Mouse (Mus musculus) stomach, embryonic 15.5 days (tissue): ENCODE results near the gene Mrpl1. TPM values are rescaled to one million over a fixed set of nuclear protein-coding genes. Genes with fewer than 3 reads are reported as not detected.

ENCODE experiments used
- ATAC-seq: fragments of 200-750 bp; cut with Nextera tagmentation; 2 replicates; pipeline ENCODE4 v1.8.0; 2017; ENCODE audit warnings: low read depth, moderate number of reproducible peaks, moderate TSS enrichment; ENCODE audit not compliant: insufficient read depth, low FRiP score
- H3K27ac ChIP-seq: fragments of 300-500 bp; sonication (generic); 2 replicates; pipeline ENCODE4 v1.5.1; 2015; ENCODE audit warnings: mild to moderate bottlenecking, inconsistent platforms
- H3K27me3 ChIP-seq: fragments of 300-500 bp; sonication (generic); replicated peaks from 2 replicates; pipeline ENCODE4 v1.6.1; 2015; ENCODE audit warnings: inconsistent platforms
- H3K36me3 ChIP-seq: fragments of 300-500 bp; sonication (generic); 2 replicates; pipeline ENCODE4 v1.6.1; 2015; ENCODE audit warnings: inconsistent platforms
- H3K4me1 ChIP-seq: fragments of 300-500 bp; sonication (generic); 2 replicates; pipeline ENCODE4 v1.6.1; 2015; ENCODE audit warnings: inconsistent platforms
- H3K4me2 ChIP-seq: fragments of 300-500 bp; sonication (generic); 2 replicates; pipeline ENCODE4 v1.6.1; 2015; ENCODE audit warnings: mild to moderate bottlenecking, inconsistent platforms
- H3K4me3 ChIP-seq: fragments of 300-500 bp; sonication (generic); replicated peaks from 2 replicates; pipeline ENCODE4 v1.5.1; 2015; ENCODE audit warnings: inconsistent platforms
- H3K9ac ChIP-seq: fragments of 300-500 bp; sonication (generic); 2 replicates; pipeline ENCODE4 v1.6.1; 2015; ENCODE audit warnings: inconsistent platforms
- H3K9me3 ChIP-seq: fragments of 300-500 bp; sonication (generic); 2 replicates; pipeline ENCODE4 v1.6.1; 2016; ENCODE audit warnings: inconsistent platforms
- WGBS: fragments of 180-500 bp; shearing (Covaris S2); methylation state at CpG from one replicate; pipeline ENCODE4 v1.1.7; 2015; 5-methylcytosine and 5-hydroxymethylcytosine counted together
- polyA plus RNA-seq: library from polyadenylated mRNA; unstranded; fragments of >200 nt; fragmentation: Nextera tagmentation; extraction: Ambion mirVana; gene quantifications from 2 replicates; pipeline ENCODE4 v1.2.1, GENCODE M21; 2015

Gene Mrpl1
- polyA plus RNA-seq, 1 experiment from 2014 or later = 21.4 TPM

GRCm38 (mm10) chr5:96176879-96177358 lies 32.4 kb upstream of the Mrpl1 start:
- ATAC-seq = no peak
- 69% methylated on average over 11 of the region's 11 CpGs for WGBS
- Histone ChIP-seq H3K4me2 (no peak overlapping the region), H3K9ac (no peak overlapping the region), H3K4me1 (no peaks in the 10 kb centered on the region), H3K27ac (no peak overlapping the region), H3K36me3 (no peaks in the 10 kb centered on the region), H3K27me3 (no peaks in the 10 kb centered on the region), H3K4me3 (no peak overlapping the region), H3K9me3 (no peaks in the 10 kb centered on the region)

- no peaks in the 10 kb centered on the region for H3K4me1 ChIP-seq
- H3K27ac ChIP-seq = no peak overlapping the region
- no peak overlapping the region for H3K4me2 ChIP-seq
- 58% methylated on average over 2 of the region's 2 CpGs for WGBS
- H3K27me3 ChIP-seq = no peaks in the 10 kb centered on the region
- ATAC-seq = no peak
- H3K4me3 ChIP-seq = no peak overlapping the region
- H3K36me3 ChIP-seq = no peaks in the 10 kb centered on the region
- no peaks in the 10 kb centered on the region for H3K9me3 ChIP-seq
- H3K9ac ChIP-seq = no peak overlapping the region
These were observed 26.1 kb upstream of the Mrpl1 start for GRCm38 (mm10) chr5:96183211-96183610.

GRCm38 (mm10) chr5:96183987-96184386 lies 25.3 kb upstream of the Mrpl1 start:
- no peaks in the 10 kb centered on the region for H3K4me1 ChIP-seq
- WGBS = 52% methylated on average over 2 of the region's 2 CpGs
- no peak for ATAC-seq
- H3K4me2 ChIP-seq = no peak overlapping the region
- H3K27ac ChIP-seq = no peak overlapping the region
- H3K4me3 ChIP-seq = no peak overlapping the region
- H3K36me3 ChIP-seq = no peaks in the 10 kb centered on the region
- H3K9ac ChIP-seq = no peak overlapping the region
- no peaks in the 10 kb centered on the region for H3K9me3 ChIP-seq
- no peaks in the 10 kb centered on the region for H3K27me3 ChIP-seq

GRCm38 (mm10) chr5:96189761-96190160 lies 19.5 kb upstream of the Mrpl1 start:
- WGBS = 96% methylated on average over 1 of the region's 1 CpGs
- no peaks in the 10 kb centered on the region for H3K36me3 ChIP-seq
- no peaks in the 10 kb centered on the region for H3K27me3 ChIP-seq
- H3K4me1 ChIP-seq = no peaks in the 10 kb centered on the region
- H3K9ac ChIP-seq = no peak overlapping the region
- no peak overlapping the region for H3K4me2 ChIP-seq
- H3K9me3 ChIP-seq = no peaks in the 10 kb centered on the region
- no peak overlapping the region for H3K4me3 ChIP-seq
- no peak overlapping the region for H3K27ac ChIP-seq
- no peak for ATAC-seq

GRCm38 (mm10) chr5:96191251-96191650 lies 18.0 kb upstream of the Mrpl1 start:
- ATAC-seq = no peak
- no peak overlapping the region for H3K9ac ChIP-seq

GRCm38 (mm10) chr5:96196547-96197052 lies 12.7 kb upstream of the Mrpl1 start:
- no peak overlapping the region for H3K4me3 ChIP-seq
- no peak for ATAC-seq
- H3K36me3 ChIP-seq = no peaks in the 10 kb centered on the region
- H3K27me3 ChIP-seq = no peaks in the 10 kb centered on the region
- H3K27ac ChIP-seq = no peak overlapping the region
- 60% methylated on average over 2 of the region's 2 CpGs for WGBS
- no peak overlapping the region for H3K9ac ChIP-seq
- H3K9me3 ChIP-seq = no peaks in the 10 kb centered on the region
- no peak overlapping the region for H3K4me2 ChIP-seq
- no peaks in the 10 kb centered on the region for H3K4me1 ChIP-seq

More at GRCm38 (mm10) chr5:96191251-96191650, 18.0 kb upstream of the Mrpl1 start:
- H3K36me3 ChIP-seq = no peaks in the 10 kb centered on the region
- H3K27me3 ChIP-seq = no peaks in the 10 kb centered on the region
- WGBS = 47% methylated on average over 4 of the region's 4 CpGs
- no peak overlapping the region for H3K27ac ChIP-seq
- no peaks in the 10 kb centered on the region for H3K4me1 ChIP-seq
- no peak overlapping the region for H3K4me2 ChIP-seq
- no peak overlapping the region for H3K4me3 ChIP-seq
- H3K9me3 ChIP-seq = no peaks in the 10 kb centered on the region

- Histone ChIP-seq H3K27ac (no peak overlapping the region), H3K36me3 (no peaks in the 10 kb centered on the region), H3K4me2 (no peak overlapping the region), H3K4me1 (no peaks in the 10 kb centered on the region), H3K27me3 (no peaks in the 10 kb centered on the region), H3K9ac (no peak overlapping the region), H3K9me3 (no peaks in the 10 kb centered on the region), H3K4me3 (no peak overlapping the region)
- ATAC-seq = no peak
- WGBS = 73% methylated on average over 6 of the region's 6 CpGs
These were observed 11.0 kb upstream of the Mrpl1 start for GRCm38 (mm10) chr5:96198271-96198670.

GRCm38 (mm10) chr5:96200269-96200668 lies 9.0 kb upstream of the Mrpl1 start:
- H3K4me3 ChIP-seq = no peak overlapping the region
- no peaks in the 10 kb centered on the region for H3K4me1 ChIP-seq
- H3K36me3 ChIP-seq = no peaks in the 10 kb centered on the region
- H3K4me2 ChIP-seq = no peak overlapping the region
- H3K9me3 ChIP-seq = no peaks in the 10 kb centered on the region
- no peak overlapping the region for H3K9ac ChIP-seq
- no peak overlapping the region for H3K27ac ChIP-seq
- H3K27me3 ChIP-seq = no peaks in the 10 kb centered on the region
- ATAC-seq = no peak
- 64% methylated on average over 3 of the region's 3 CpGs for WGBS

- no peak overlapping the region for H3K9ac ChIP-seq
- H3K27ac ChIP-seq = no peak overlapping the region
- no peak for ATAC-seq
- no peak overlapping the region for H3K4me3 ChIP-seq
- H3K27me3 ChIP-seq = no peaks in the 10 kb centered on the region
- H3K9me3 ChIP-seq = no peaks in the 10 kb centered on the region
- H3K36me3 ChIP-seq = no peaks in the 10 kb centered on the region
- WGBS = 63% methylated on average over 10 of the region's 10 CpGs
- no peak overlapping the region for H3K4me2 ChIP-seq
- no peaks in the 10 kb centered on the region for H3K4me1 ChIP-seq
These were observed 7.7 kb upstream of the Mrpl1 start for GRCm38 (mm10) chr5:96201462-96202154.

GRCm38 (mm10) chr5:96206897-96207296 lies 2.4 kb upstream of the Mrpl1 start:
- H3K4me1 ChIP-seq = peaks cover 7% of the 10 kb centered on the region
- H3K27ac ChIP-seq = no peak overlapping the region
- no peaks in the 10 kb centered on the region for H3K27me3 ChIP-seq
- H3K9ac ChIP-seq = no peak overlapping the region
- H3K4me2 ChIP-seq = no peak overlapping the region
- no peak overlapping the region for H3K4me3 ChIP-seq
- no peaks in the 10 kb centered on the region for H3K9me3 ChIP-seq
- H3K36me3 ChIP-seq = no peaks in the 10 kb centered on the region
- no peak for ATAC-seq
- WGBS = 38% methylated on average over 2 of the region's 2 CpGs

GRCm38 (mm10) chr5:96207531-96207930 lies 1.8 kb upstream of the Mrpl1 start:
- Histone ChIP-seq H3K9me3 (no peaks in the 10 kb centered on the region), H3K27me3 (no peaks in the 10 kb centered on the region), H3K4me3 (no peak overlapping the region), H3K4me1 (peaks cover 7% of the 10 kb centered on the region), H3K36me3 (no peaks in the 10 kb centered on the region), H3K27ac (no peak overlapping the region), H3K4me2 (no peak overlapping the region), H3K9ac (no peak overlapping the region)
- no peak for ATAC-seq
- WGBS = 87% methylated on average over 2 of the region's 2 CpGs

GRCm38 (mm10) chr5:96208543-96208942 lies 750 bp upstream of the Mrpl1 start:
- peaks cover 7% of the 10 kb centered on the region for H3K4me1 ChIP-seq
- H3K4me2 ChIP-seq = no peak overlapping the region
- H3K9ac ChIP-seq = no peak overlapping the region
- H3K27ac ChIP-seq = no peak overlapping the region
- no peaks in the 10 kb centered on the region for H3K27me3 ChIP-seq
- H3K4me3 ChIP-seq = no peak overlapping the region
- H3K36me3 ChIP-seq = no peaks in the 10 kb centered on the region
- ATAC-seq = no peak
- H3K9me3 ChIP-seq = no peaks in the 10 kb centered on the region
- WGBS = 30% methylated on average over 4 of the region's 4 CpGs
